Mouse (Mus musculus) ES-Bruce4 (cell line): ENCODE data around the gene 4921536K21Rik.
A peak's percentile ranks its signal among the peaks of the same experiment; 100 is the strongest.

Source experiments
- CTCF ChIP-seq: IDR thresholded peaks from one replicate; pipeline ENCODE4 v1.8.1; 2011; ENCODE audit warnings: low read depth, low read length
- EP300 ChIP-seq: IDR thresholded peaks from 2 replicates; pipeline ENCODE4 v1.6.1; 2011; ENCODE audit warnings: low read depth, low read length; ENCODE audit not compliant: insufficient read depth
- POLR2A ChIP-seq: IDR thresholded peaks from one replicate; pipeline ENCODE4 v1.8.1; 2011; ENCODE audit warnings: low read length; ENCODE audit not compliant: insufficient read depth

GRCm38 (mm10) chr11:3862661-3863453 is 32.0 kb downstream of the 4921536K21Rik start:
- TF ChIP-seq CTCF (peak; percentile 6), POLR2A (no peak), EP300 (no peak)
